In the genomic region with DNA sequence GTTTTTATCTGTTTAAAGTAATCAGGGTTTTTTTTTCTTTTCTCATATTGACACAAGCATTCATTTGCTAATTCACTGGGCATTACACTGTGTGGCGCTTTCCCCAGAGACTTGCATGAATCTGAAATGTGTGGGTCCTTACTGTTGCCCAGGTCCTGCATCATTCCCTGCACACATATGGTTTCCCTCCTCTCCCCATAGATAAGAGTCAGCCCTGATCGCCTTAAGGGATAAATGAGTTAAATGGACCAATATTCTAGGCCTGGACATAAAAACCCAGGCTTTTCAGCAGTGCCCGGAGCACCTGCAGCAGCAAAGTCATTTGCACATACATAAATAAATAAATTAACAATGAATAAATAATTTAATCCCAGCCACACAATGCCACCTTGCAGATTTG, we compare ENCODE assay signal across 15 mouse cellular contexts. TPM values are rescaled to one million over a fixed set of nuclear protein-coding genes. Genes with fewer than 3 reads are reported as not detected.
"Had no signal": no experiment of that assay in that cellular context is flagged by ENCODE, and none has a peak within 500 bp of the region (broad histone marks: within the 10 kb centered on the region; RNA-seq: fewer than 3 reads in every experiment).

No protein-coding gene starts in this region.

- H3K27me3 ChIP-seq: limb, embryonic 12.5 days; liver, embryonic 13.5 days; lung, embryonic 15.5 days had no signal

- H3K4me3 ChIP-seq: layer of hippocampus, adult 2 months; limb, embryonic 12.5 days; liver, embryonic 13.5 days; lung, embryonic 15.5 days; megakaryocyte, embryonic 14.5 days had no signal

- DNase-seq: liver; liver, embryonic 13.5 days; liver, postnatal 0 days; lung, postnatal 14 days; thymus, postnatal 4 days had no signal

- H3K9me3 ChIP-seq: limb, embryonic 12.5 days; liver, embryonic 13.5 days; lung, embryonic 15.5 days; megakaryocyte, embryonic 14.5 days had no signal

- H3K4me2 ChIP-seq: limb, embryonic 12.5 days; liver, embryonic 13.5 days; lung, embryonic 15.5 days had no signal

- ATAC-seq: liver, postnatal 0 days had no signal

- H3K27ac ChIP-seq: layer of hippocampus, adult 2 months; limb, embryonic 12.5 days; liver, embryonic 13.5 days; lung, embryonic 15.5 days; macrophage; stomach, postnatal 0 days had no signal

- H3K4me1 ChIP-seq: limb, embryonic 12.5 days; liver, embryonic 13.5 days; lung, embryonic 15.5 days; megakaryocyte, embryonic 14.5 days had no signal

- H3K36me3 ChIP-seq: limb, embryonic 12.5 days; liver, embryonic 13.5 days; lung, embryonic 15.5 days had no signal

- H3K9ac ChIP-seq: limb, embryonic 12.5 days; liver, embryonic 13.5 days; liver, postnatal 0 days; lung, embryonic 15.5 days had no signal

RNA-seq across cellular contexts. Expression of gene Helt, which starts 24.3 kb away (rescaled TPM):
- total RNA-seq: layer of hippocampus, adult 2 months; left cerebral cortex, postnatal 36 days; monocyte, adult 5-6 weeks; neutrophil, adult 5-6 weeks had no signal
- polyA plus RNA-seq: kidney, embryonic 14.5 days; limb, embryonic 12.5 days; liver, postnatal 0 days; lung, embryonic 15.5 days; macrophage; stomach, postnatal 0 days had no signal
